Mouse (Mus musculus): Measurements from ENCODE around the gene Arhgap23. TPM values are rescaled to one million over a fixed set of nuclear protein-coding genes. Genes with fewer than 3 reads are reported as not detected.
A peak's percentile ranks its signal among the peaks of the same experiment; 100 is the strongest.

Gene Arhgap23
- total and polyA plus RNA-seq, 2 experiments: 2.8 to 13.6 TPM

- WGBS: 1% methylated on average over 65 of the region's 73 CpGs
- H3K36me3 ChIP-seq (ENCODE audit: control insufficient read depth, insufficient read depth, low read length): no peaks in the 10 kb centered on the region
- DNase-seq (ENCODE audit: extremely low read depth, low read depth, low spot score): no peak
- no peak overlapping the region; the same call in 1 of the 2 replicates for H3K9ac ChIP-seq (ENCODE audit: low read depth, low read length)
- H3K27ac ChIP-seq (replicated peaks; ENCODE audit: insufficient read depth, low read depth, low read length): no peak overlapping the region
- peaks cover 31% of the 10 kb centered on the region for H3K27me3 ChIP-seq (ENCODE audit: control insufficient read depth, insufficient read depth, low read length)
- peak overlapping the region; percentile 39; the same call in 1 of the 2 replicates for H3K4me3 ChIP-seq (ENCODE audit: insufficient read depth, low read depth, low read length)
- 0 out of 2 replicates have a peak, but pooled peaks cover 1% of the 10 kb centered on the region for H3K4me1 ChIP-seq (ENCODE audit: control insufficient read depth, insufficient read depth, low read length)
- TF ChIP-seq POLR2A (IDR thresholded peaks at IDR 0.05; ENCODE audit: extremely low read depth, insufficient read depth, low read length) (no peak), CTCF (IDR thresholded peaks at IDR 0.05; ENCODE audit: low read depth, low read length) (no peak)
- H3K79me2 ChIP-seq (ENCODE audit: control insufficient read depth, insufficient read depth, low read length): no peaks in the 10 kb centered on the region
Observed at GRCm38 (mm10) chr11:97546804-97547411, 131.6 kb downstream of the Arhgap23 start.

GRCm38 (mm10) chr11:97547957-97548706 lies 132.8 kb downstream of the Arhgap23 start:
- no peak for TF ChIP-seq POLR2A (IDR thresholded peaks at IDR 0.05; ENCODE audit: extremely low read depth, insufficient read depth, low read length)
- no peak for TF ChIP-seq CTCF (IDR thresholded peaks at IDR 0.05; ENCODE audit: low read depth, low read length)
- Histone ChIP-seq H3K79me2 (ENCODE audit: control insufficient read depth, insufficient read depth, low read length) (no peaks in the 10 kb centered on the region), H3K4me1 (ENCODE audit: control insufficient read depth, insufficient read depth, low read length) (0 out of 2 replicates have a peak, but pooled peaks cover 1% of the 10 kb centered on the region), H3K4me3 (ENCODE audit: insufficient read depth, low read depth, low read length) (no peak overlapping the region), H3K27me3 (ENCODE audit: control insufficient read depth, insufficient read depth, low read length) (peaks cover 34% of the 10 kb centered on the region), H3K36me3 (ENCODE audit: control insufficient read depth, insufficient read depth, low read length) (no peaks in the 10 kb centered on the region), H3K27ac (replicated peaks; ENCODE audit: insufficient read depth, low read depth, low read length) (no peak overlapping the region), H3K9ac (ENCODE audit: low read depth, low read length) (no peak overlapping the region)
- DNase-seq (ENCODE audit: extremely low read depth, low read depth, low spot score): no peak
- WGBS: 72% methylated on average over 12 of the region's 12 CpGs

- TF ChIP-seq POLR2A (IDR thresholded peaks at IDR 0.05; ENCODE audit: extremely low read depth, insufficient read depth, low read length): no peak
- TF ChIP-seq CTCF (IDR thresholded peaks at IDR 0.05; ENCODE audit: low read depth, low read length): no peak
- H3K27me3 ChIP-seq (ENCODE audit: control insufficient read depth, insufficient read depth, low read length): peaks cover 34% of the 10 kb centered on the region
Observed at GRCm38 (mm10) chr11:97548757-97549156, 133.4 kb downstream of the Arhgap23 start.

More at GRCm38 (mm10) chr11:97548757-97549156, 133.4 kb downstream of the Arhgap23 start:
- Histone ChIP-seq H3K27ac (replicated peaks; ENCODE audit: insufficient read depth, low read depth, low read length) (no peak overlapping the region), H3K9ac (ENCODE audit: low read depth, low read length) (no peak overlapping the region), H3K4me3 (ENCODE audit: insufficient read depth, low read depth, low read length) (no peak overlapping the region), H3K36me3 (ENCODE audit: control insufficient read depth, insufficient read depth, low read length) (no peaks in the 10 kb centered on the region), H3K79me2 (ENCODE audit: control insufficient read depth, insufficient read depth, low read length) (no peaks in the 10 kb centered on the region), H3K4me1 (ENCODE audit: control insufficient read depth, insufficient read depth, low read length) (0 out of 2 replicates have a peak, but pooled peaks cover 1% of the 10 kb centered on the region)
- DNase-seq (ENCODE audit: extremely low read depth, low read depth, low spot score): no peak
- WGBS: 52% methylated on average over 8 of the region's 8 CpGs

Other genes with a start within 250 kb of the Arhgap23 start
- 40.7 and 44.6 TPM in 2 replicates for gene Kpnb1, start 227.7 kb upstream of the Arhgap23 start, total RNA-seq (2014; rRNA removed)
- gene Kpnb1, start 227.7 kb upstream of the Arhgap23 start, polyA plus RNA-seq (2012; rRNA removed): 14.9 and 16.2 TPM in 2 replicates
- gene Npepps, start 134.9 kb upstream of the Arhgap23 start, total RNA-seq (2014; rRNA removed): 12.2 and 21.2 TPM in 2 replicates
- gene Npepps, start 134.9 kb upstream of the Arhgap23 start, polyA plus RNA-seq (2012; rRNA removed): 7.1 and 9.1 TPM in 2 replicates
- gene Mrpl45, start 99.8 kb upstream of the Arhgap23 start, total RNA-seq (2014; rRNA removed): 19.0 and 19.9 TPM in 2 replicates
- gene Mrpl45, start 99.8 kb upstream of the Arhgap23 start, polyA plus RNA-seq (2012; rRNA removed): 12.8 and 13.3 TPM in 2 replicates
- gene Gpr179, start 63.5 kb upstream of the Arhgap23 start, total RNA-seq (2014; rRNA removed): not detected in 2 replicates
- gene Gpr179, start 63.5 kb upstream of the Arhgap23 start, polyA plus RNA-seq (2012; rRNA removed): 0.01 TPM in 1 of 2 replicates, not detected in the other
- 4.0 TPM in 2 replicates for gene Socs7, start 53.0 kb upstream of the Arhgap23 start, total RNA-seq (2014; rRNA removed)
- gene Socs7, start 53.0 kb upstream of the Arhgap23 start, polyA plus RNA-seq (2012; rRNA removed): 3.1 and 3.7 TPM in 2 replicates
- not detected in 2 replicates for gene 4933428G20Rik, start 84.8 kb downstream of the Arhgap23 start, total RNA-seq (2014; rRNA removed)
- gene 4933428G20Rik, start 84.8 kb downstream of the Arhgap23 start, polyA plus RNA-seq (2012; rRNA removed): not detected in 2 replicates
- gene Srcin1, start 160.7 kb downstream of the Arhgap23 start, total RNA-seq (2014; rRNA removed): under 0.01 and 0.20 TPM in 2 replicates
- gene Srcin1, start 160.7 kb downstream of the Arhgap23 start, polyA plus RNA-seq (2012; rRNA removed): 0.06 and 0.12 TPM in 2 replicates
- gene Epop, start 214.2 kb downstream of the Arhgap23 start, total RNA-seq (2014; rRNA removed): 0.37 and 0.67 TPM in 2 replicates
- 2.5 and 3.5 TPM in 2 replicates for gene Epop, start 214.2 kb downstream of the Arhgap23 start, polyA plus RNA-seq (2012; rRNA removed)
- gene Mllt6, start 247.9 kb downstream of the Arhgap23 start, total RNA-seq (2014; rRNA removed): 3.8 and 6.0 TPM in 2 replicates
- 8.9 and 11.2 TPM in 2 replicates for gene Mllt6, start 247.9 kb downstream of the Arhgap23 start, polyA plus RNA-seq (2012; rRNA removed)

Measured in liver, adult 2 months (tissue).